Mouse (Mus musculus) bone marrow, adult 2 months (tissue): Measurements from ENCODE around the gene Crtc3.

Experiments used
- CTCF ChIP-seq: fragments of 200-500 bp; IDR thresholded peaks from 2 replicates; pipeline ENCODE4 v1.5.1; 2011; ENCODE audit warnings: low read length, control low read depth; ENCODE audit not compliant: control insufficient read depth, insufficient read depth
- POLR2A ChIP-seq: fragments of 200-500 bp; IDR thresholded peaks from 2 replicates; pipeline ENCODE4 v1.6.1; 2011; ENCODE audit warnings: low read depth, mild to moderate bottlenecking, control low read depth, low read length, borderline replicate concordance; ENCODE audit not compliant: control insufficient read depth

GRCm38 (mm10) chr7:80653077-80653476 lies 35.6 kb downstream of the Crtc3 start:
- no peak for TF ChIP-seq CTCF
- TF ChIP-seq POLR2A = no peak
